Mouse (Mus musculus): ENCODE data around the gene Gnat1.

DNA sequence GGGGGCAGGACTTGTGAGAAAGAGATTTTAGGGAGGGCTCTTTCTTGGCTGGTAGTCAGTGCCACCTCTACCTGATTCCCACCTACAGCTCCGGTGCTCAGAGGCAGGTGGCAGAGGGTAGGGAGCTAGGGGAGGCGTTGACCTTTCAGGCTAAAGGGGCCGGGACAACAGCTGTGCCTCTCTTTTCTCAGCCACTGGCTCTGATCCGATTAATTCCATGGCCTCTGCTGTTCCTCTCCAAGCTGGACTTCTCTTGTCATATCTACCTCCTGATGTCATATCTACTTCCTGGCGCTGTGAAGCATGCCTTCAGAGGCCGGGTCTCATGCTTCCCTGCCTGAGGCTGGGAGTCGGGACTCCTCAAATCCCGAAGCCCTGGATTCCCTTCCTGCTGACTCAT is 11.5 kb downstream of the Gnat1 start:
- TF ChIP-seq ZNF384 (IDR thresholded peaks at IDR 0.05; ENCODE audit: low read depth, low read length) (no peak), HCFC1 (IDR thresholded peaks at IDR 0.05; ENCODE audit: borderline replicate concordance, insufficient read depth, low read length) (no peak), CHD2 (IDR thresholded peaks at IDR 0.05; ENCODE audit: low read depth, low read length) (no peak)

Data from ES-E14 (cell line).